Mouse (Mus musculus) heart, postnatal 10 days (tissue): Measurements from ENCODE around the gene Ptpn7. TPM values are rescaled to one million over a fixed set of nuclear protein-coding genes. Genes with fewer than 3 reads are reported as not detected.
"Not testable (repeated sequence)": the region's sequence is repeated elsewhere in the genome, so short reads cannot be mapped to it uniquely, and the experiment has no call there.

Experiments
- DNase-seq, 2 experiments: peaks; one replicate each; pipeline ENCODE4 v3.0.0; 2021
- intact Hi-C: fragments of 180-260 bp; cut with DNase I; formaldehyde crosslinking; loops from one replicate; pipeline ENCODE4 v1.15.1; 2025
- total RNA-seq, 2 experiments: library from RNA; stranded (reverse); gene quantifications; 2 replicates each; pipeline ENCODE4 v1.2.3; 2021

Ptpn7 gene
- total RNA-seq, 2 experiments from 2014 or later: 0.60 to 0.82 TPM

DNA sequence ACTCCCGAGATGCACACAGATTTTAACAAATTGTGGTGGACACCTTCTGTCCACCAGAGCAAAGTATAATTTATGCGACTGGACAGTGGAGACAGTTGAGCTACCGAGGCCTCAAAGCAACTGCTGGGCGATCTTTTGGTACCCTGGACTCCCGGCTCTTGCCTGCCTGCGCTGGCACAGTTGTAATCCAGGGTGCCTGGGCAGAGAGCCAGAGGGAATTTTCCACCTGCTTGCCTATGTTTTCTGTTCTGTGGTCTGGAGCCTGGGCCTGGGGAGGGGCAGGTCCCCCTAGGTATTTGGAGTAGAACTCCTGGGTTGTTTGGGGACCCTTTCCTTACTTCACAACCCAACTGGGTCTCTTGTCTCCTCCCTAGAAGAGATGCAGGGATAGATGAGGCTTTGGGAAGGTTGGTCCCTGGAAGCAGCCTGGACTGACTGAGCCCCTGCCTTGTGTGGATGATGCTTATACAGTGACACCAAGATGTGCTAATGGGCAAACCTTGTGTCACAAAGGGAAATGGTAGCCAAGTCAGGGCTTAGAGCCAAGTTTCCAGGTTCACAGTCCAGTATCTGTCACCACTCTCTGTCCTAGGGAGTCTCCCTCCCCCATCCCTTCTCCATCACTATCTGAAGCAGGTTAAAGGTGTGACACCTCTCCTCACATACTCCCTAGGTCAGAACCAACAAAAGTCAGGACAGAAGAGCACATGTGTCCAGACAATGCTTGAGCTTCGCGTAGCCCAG is 49.6 kb downstream of the Ptpn7 start:
- intact Hi-C loops: no loop called here
- no peak for DNase-seq

DNA sequence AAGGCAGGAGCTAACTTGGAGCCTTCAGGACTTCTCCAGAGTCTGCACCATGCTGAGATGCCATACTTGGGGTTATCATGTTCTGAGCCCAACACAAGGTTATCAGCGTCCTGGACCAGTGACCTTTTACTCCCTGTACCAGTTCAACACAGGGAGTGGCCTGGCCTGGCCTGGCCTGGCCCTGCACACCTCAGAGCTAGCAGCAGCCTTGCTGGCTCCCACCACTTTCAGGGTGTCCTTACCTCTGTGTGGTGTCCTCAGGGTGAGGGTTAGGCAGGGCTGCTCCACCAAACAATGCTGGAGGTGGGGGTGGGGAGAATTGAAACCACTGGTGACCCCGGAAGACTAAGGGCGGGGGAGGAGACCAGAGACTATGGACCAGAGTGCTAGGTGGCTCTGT is 50.5 kb downstream of the Ptpn7 start:
- intact Hi-C loops: no loop called here

DNA sequence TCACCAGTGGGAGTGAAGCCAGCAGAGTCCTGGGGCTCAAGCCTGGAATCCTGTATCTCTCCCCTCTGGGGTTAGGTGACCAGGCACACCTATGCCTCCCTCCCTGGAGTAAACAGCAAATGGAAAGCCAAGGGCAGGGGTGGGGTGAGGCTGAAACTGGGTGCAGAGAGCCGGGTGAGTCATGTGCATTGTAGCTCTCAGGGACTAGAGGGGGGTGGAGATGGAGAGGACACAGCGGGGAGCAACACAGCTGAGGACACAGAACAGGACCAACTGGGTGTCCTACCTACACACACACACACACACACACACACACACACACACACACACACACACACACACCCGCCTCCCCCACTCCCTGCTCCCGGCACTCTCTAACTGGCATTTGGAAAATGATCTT is 50.9 kb downstream of the Ptpn7 start:
- DNase-seq: no peak
- intact Hi-C loops: no loop called here

More for the DNA sequence above, 50.5 kb downstream of the Ptpn7 start:
- no peak for DNase-seq

GRCm38 (mm10) chr1:135183941-135184570 is 51.6 kb downstream of the Ptpn7 start:
- intact Hi-C loops: no loop called here
- no peak for DNase-seq

DNA sequence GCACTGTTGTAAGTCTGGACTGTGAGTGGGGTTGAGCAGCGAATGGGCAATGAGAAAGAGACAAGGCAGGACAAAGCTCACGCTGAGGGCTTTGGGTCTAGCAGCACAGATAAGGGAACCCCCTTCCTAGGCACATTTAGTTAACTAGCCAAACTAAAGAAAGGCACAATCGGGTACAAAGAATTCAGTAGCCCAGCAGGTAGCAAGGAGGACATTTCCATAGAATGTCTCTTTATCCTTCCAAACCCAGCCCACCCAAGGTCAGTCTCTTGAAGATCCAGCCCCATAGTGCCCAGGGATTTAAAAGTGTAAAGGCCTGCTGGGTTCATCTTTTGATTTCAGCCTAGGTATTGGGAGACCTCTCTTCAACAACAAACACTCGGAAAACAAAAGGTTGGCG is 53.4 kb downstream of the Ptpn7 start:
- DNase-seq: no peak
- intact Hi-C loops: no loop called here

GRCm38 (mm10) chr1:135186427-135186826 is 53.9 kb downstream of the Ptpn7 start:
- no peak for DNase-seq
- intact Hi-C loops: no loop called here

DNA sequence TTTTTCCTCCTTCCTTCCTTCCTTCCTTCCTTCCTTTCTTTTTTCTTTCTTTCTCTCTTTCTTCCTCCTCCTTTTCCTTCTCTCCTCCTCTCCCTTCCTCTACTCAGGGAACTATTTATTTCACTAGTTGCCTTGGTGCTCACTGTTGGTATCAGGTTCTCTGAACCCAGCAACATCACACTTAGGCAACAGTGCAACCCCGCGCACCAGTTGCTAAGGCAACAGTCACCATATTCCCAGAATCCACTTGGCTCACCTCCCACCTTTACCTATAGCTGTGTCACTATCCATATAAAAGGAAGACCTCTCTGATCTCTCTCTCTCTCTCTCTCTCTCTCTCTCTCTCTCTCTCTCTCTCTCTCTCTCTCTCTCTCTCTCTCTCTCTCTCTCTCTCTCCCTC is 54.5 kb downstream of the Ptpn7 start:
- intact Hi-C loops: not testable (repeated sequence)

DNA sequence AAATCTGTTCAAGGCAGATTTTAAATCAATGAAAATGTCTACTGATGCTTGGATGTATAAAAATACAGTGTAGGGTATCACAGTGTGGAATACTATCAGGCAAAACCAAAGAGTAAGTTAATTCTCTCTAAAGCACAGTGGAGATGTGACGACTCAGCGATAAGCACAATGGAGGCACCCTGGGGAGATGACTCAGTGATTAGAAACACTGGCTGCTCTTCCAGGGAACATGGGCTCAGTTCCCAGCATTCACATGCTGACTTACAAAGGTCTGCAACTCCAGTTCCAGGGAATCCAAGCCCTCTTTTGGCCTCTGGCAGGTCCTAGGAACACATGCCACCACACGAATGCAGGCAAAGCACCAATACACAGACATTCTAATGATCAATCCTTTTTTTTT is 55.7 kb downstream of the Ptpn7 start:
- intact Hi-C loops: no loop called here
- peak; percentile 72 for DNase-seq

More for the DNA sequence above, 54.5 kb downstream of the Ptpn7 start:
- DNase-seq: not testable (repeated sequence)

- DNase-seq: no peak
- intact Hi-C loops: no loop called here
Observed at GRCm38 (mm10) chr1:135189186-135189585, 56.7 kb downstream of the Ptpn7 start.

DNA sequence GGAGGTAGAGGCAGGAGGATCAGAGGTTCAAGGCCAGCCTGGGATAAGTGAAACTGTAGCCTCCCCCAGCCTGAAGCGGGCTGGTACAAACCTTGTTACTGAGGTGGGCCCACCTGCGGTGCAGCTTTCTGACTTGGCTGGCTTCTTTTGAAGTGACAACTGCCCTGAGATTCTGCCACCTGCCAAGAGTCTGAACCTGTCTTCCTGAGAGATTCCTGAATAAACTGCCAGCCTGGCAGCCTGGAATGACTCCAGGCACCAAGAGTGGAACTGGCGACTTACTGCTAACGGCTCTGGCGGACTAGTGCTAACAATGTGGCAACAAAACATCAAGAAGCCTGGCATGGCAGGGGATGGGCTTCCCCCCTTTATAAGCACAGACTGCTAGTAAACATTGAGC is 61.8 kb downstream of the Ptpn7 start:
- intact Hi-C loops, DNase-seq: not testable (repeated sequence)

Other genes with a start within 250 kb of the Ptpn7 start
- gene Ppp1r12b, start 176.8 kb upstream of the Ptpn7 start, total RNA-seq: 100 to 1,000 TPM; 130 to 131 TPM
- gene Ube2t, start 170.1 kb upstream of the Ptpn7 start, total RNA-seq: 10 to 100 TPM in 1 of 2 experiments, 1 to 10 TPM in 1; 9.6 to 10.1 TPM
- 10 to 100 TPM; 12.3 to 17.4 TPM for gene Lgr6, start 27.4 kb upstream of the Ptpn7 start, total RNA-seq
- 10 to 100 TPM; 29.9 to 31.8 TPM for gene Arl8a, start 14.1 kb downstream of the Ptpn7 start, total RNA-seq
- gene Gpr37l1, start 35.0 kb downstream of the Ptpn7 start, total RNA-seq: under 1 TPM in 1 of 2 experiments, not detected in 1; 0.29 TPM
- gene Elf3, start 125.9 kb downstream of the Ptpn7 start, total RNA-seq: under 1 TPM; 0.19 to 0.30 TPM
- gene Rnpep, start 151.4 kb downstream of the Ptpn7 start, total RNA-seq: 10 to 100 TPM; 20.4 to 21.5 TPM
- gene Timm17a, start 181.1 kb downstream of the Ptpn7 start, total RNA-seq: 100 to 1,000 TPM; 406 to 428 TPM
- gene Lmod1, start 192.1 kb downstream of the Ptpn7 start, total RNA-seq: 1 to 10 TPM; 1.7 to 3.0 TPM
- 1 to 10 TPM; 7.2 to 7.8 TPM for gene Shisa4, start 242.5 kb downstream of the Ptpn7 start, total RNA-seq